Mouse (Mus musculus) midbrain, embryonic 16.5 days (tissue): ENCODE data around the gene Mturn. TPM values are rescaled to one million over a fixed set of nuclear protein-coding genes. Genes with fewer than 3 reads are reported as not detected.
A peak's percentile ranks its signal among the peaks of the same experiment; 100 is the strongest.

Experiments
- ATAC-seq: fragments of 200-750 bp; cut with Nextera tagmentation; 2 replicates; pipeline ENCODE4 v1.8.0; 2017; ENCODE audit warnings: moderate TSS enrichment
- H3K27ac ChIP-seq: fragments of 300-500 bp; sonication (generic); 2 replicates; pipeline ENCODE4 v1.5.1; 2014; ENCODE audit warnings: mild to moderate bottlenecking, low read length, mixed read lengths
- H3K27me3 ChIP-seq: fragments of 300-500 bp; sonication (generic); 2 replicates; pipeline ENCODE4 v1.6.1; 2014; ENCODE audit warnings: low read depth, low read length, mixed read lengths; ENCODE audit not compliant: control insufficient read depth, insufficient read depth
- H3K36me3 ChIP-seq: fragments of 300-500 bp; sonication (generic); 2 replicates; pipeline ENCODE4 v1.6.1; 2014; ENCODE audit warnings: mild to moderate bottlenecking, low read length, moderate library complexity, mixed read lengths; ENCODE audit not compliant: control insufficient read depth, insufficient read depth
- H3K4me1 ChIP-seq: fragments of 300-500 bp; sonication (generic); 2 replicates; pipeline ENCODE4 v1.6.1; 2014; ENCODE audit warnings: mild to moderate bottlenecking, low read length, mixed read lengths; ENCODE audit not compliant: control insufficient read depth, insufficient read depth
- H3K4me2 ChIP-seq: fragments of 300-500 bp; sonication (generic); 2 replicates; pipeline ENCODE4 v1.6.1; 2014; ENCODE audit warnings: mild to moderate bottlenecking, low read length, mixed read lengths
- H3K4me3 ChIP-seq: fragments of 300-500 bp; sonication (generic); 2 replicates; pipeline ENCODE4 v1.5.1; 2014; ENCODE audit warnings: low read depth, mild to moderate bottlenecking, low read length, moderate library complexity, mixed read lengths
- H3K9ac ChIP-seq: fragments of 300-500 bp; sonication (generic); 2 replicates; pipeline ENCODE4 v1.6.1; 2014; ENCODE audit warnings: low read depth, low read length, mixed read lengths
- H3K9me3 ChIP-seq: fragments of 300-500 bp; sonication (generic); replicated peaks from 2 replicates; pipeline ENCODE4 v1.6.1; 2014; ENCODE audit warnings: mild to moderate bottlenecking, low read length, mixed read lengths; ENCODE audit not compliant: control insufficient read depth, poor library complexity, severe bottlenecking
- WGBS: fragments of 180-500 bp; shearing (Covaris S2); extraction: QIAGEN DNeasy Blood & Tissue Kit; methylation state at CpG from one replicate; pipeline ENCODE4 v1.1.7; 2014; 5-methylcytosine and 5-hydroxymethylcytosine counted together
- polyA plus RNA-seq: library from polyadenylated mRNA; unstranded; fragments of >200 nt; fragmentation: Nextera tagmentation; extraction: Ambion mirVana; gene quantifications from 2 replicates; pipeline ENCODE4 v1.2.1, GENCODE M21; 2015

Mturn gene
- polyA plus RNA-seq, 1 experiment from 2014 or later = 128 TPM

DNA sequence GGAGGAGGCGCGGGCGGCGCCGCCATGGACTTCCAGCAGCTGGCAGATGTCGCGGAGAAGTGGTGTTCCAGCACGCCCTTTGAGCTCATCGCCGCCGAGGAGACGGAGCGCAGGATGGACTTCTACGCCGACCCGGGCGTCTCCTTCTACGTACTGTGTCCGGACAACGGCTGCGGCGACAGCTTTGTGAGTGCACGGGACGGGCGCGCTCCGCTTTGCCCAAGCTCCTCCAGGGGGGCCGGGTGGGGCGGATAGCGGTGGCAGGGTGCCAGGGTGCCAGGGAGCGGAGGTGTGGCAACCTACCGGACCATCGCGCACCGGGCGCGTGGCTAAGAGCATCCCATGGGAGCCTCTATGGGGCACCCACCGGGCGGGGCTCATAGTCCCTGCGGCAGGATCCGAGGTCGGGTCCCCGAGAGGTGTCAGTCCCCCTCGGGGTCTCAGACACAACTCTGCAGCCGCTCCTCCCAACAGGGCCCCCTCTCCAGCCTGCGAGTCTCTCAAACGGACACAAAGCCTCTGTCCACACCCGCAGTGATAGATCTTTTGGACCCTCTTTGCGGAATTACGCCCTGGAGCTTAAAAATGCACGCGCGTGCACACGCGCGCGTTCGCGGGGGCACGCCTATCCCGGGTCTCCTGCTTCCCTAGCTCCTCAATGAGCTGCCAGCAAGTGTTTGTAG is 463 bp downstream of the Mturn start:
- under 1% methylated on average over 58 of the region's 61 CpGs for WGBS
- peaks cover 32% of the 10 kb centered on the region for H3K4me1 ChIP-seq
- peak overlapping the region; percentile 75 for H3K9ac ChIP-seq
- H3K9me3 ChIP-seq = no peaks in the 10 kb centered on the region
- peak overlapping the region; percentile 72 for H3K4me3 ChIP-seq
- peak; percentile 86 for ATAC-seq
- no peaks in the 10 kb centered on the region for H3K36me3 ChIP-seq
- H3K4me2 ChIP-seq = peak overlapping the region; percentile 81
- H3K27me3 ChIP-seq = no peaks in the 10 kb centered on the region
- peak overlapping the region; percentile 72 for H3K27ac ChIP-seq

DNA sequence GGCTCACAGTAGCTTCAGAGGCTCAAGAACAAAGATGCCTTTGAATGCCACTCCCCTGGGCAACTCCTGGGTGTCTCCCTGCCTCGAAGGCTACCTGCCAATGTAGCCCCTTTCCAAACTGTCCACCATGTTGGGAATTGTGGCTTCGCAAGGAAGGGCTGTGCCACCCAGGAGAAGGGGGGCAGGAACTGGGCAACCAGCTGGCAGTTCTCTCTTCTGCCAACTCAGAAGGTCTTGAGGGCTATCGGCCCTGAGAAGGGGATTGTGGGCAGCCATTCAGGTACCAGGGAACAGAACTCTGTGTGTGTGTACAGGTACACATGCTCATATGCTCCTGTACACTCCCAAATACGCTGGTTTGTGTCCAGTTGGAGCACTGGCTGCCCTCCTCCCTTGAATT is 2.7 kb downstream of the Mturn start:
- WGBS = 86% methylated on average over 4 of the region's 4 CpGs
- ATAC-seq = no peak
- no peak overlapping the region for H3K27ac ChIP-seq
- peaks cover 2% of the 10 kb centered on the region; the same call in 1 of the 2 replicates for H3K36me3 ChIP-seq
- H3K4me3 ChIP-seq = no peak overlapping the region
- no peak overlapping the region for H3K9ac ChIP-seq
- no peak overlapping the region for H3K4me2 ChIP-seq
- H3K4me1 ChIP-seq = peaks cover 32% of the 10 kb centered on the region
- no peaks in the 10 kb centered on the region for H3K9me3 ChIP-seq
- no peaks in the 10 kb centered on the region for H3K27me3 ChIP-seq

DNA sequence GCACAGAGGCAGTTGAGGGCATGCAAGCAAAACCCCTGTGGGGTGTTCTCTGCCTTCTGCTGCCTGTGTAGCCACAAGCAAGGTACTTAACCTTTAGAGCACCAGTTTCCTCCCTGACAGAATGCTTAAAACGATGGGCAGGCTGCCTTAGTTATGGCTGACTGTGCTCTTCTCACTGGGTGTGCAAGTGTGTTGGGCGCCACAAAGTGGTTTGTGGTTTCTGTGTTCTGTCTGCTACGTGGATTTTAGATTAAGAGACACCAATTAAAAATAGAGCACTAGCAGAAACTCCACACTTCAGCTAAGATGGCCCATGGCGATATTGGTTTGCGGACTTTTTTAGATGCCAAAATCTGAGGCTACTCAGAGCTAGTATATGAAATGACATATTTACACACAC is 3.7 kb downstream of the Mturn start:
- 0 out of 2 replicates have a peak overlapping the region, but pooled peaks have one; percentile 10 for H3K9ac ChIP-seq
- no peak overlapping the region for H3K4me3 ChIP-seq
- whole genome bisulfite sequencing = 83% methylated on average over 5 of the region's 5 CpGs
- H3K27me3 ChIP-seq = no peaks in the 10 kb centered on the region
- H3K9me3 ChIP-seq = no peaks in the 10 kb centered on the region
- H3K36me3 ChIP-seq = peaks cover 8% of the 10 kb centered on the region; the same call in 1 of the 2 replicates
- H3K4me1 ChIP-seq = peaks cover 32% of the 10 kb centered on the region
- no peak overlapping the region for H3K4me2 ChIP-seq
- no peak overlapping the region for H3K27ac ChIP-seq
- ATAC-seq = no peak

DNA sequence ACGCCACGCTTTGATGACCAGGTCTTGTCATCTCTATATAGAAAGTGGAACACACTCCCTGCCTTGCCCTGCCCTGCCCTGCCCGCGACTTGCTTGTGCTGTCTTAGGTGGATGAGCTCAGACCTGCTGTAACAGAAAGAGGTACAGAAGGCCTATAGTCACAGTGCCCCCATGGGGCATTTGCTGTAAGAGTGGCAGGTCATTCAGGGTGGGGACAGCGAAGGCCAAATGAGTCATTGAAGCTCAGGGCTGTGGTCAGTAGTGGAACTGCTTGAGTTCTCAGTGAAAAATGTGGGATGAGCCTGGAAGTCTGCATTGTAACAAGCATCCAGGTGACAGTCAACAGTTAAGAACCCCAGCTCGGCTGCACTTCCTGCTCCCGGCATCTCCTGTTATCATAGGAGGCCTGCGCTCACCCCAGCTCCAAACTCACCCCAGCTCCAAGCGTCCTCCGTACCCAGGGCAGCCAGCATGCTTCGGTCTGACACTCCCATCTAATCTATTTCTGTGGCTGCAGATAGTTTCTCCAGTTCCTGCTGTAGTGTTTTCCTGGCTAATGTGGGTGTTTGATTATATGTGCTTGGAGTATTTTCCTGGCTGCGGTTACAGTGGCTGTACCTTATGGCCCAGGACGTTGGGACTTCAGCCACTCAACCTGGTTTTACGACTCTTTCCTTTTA is 4.4 kb downstream of the Mturn start:
- H3K36me3 ChIP-seq = peaks cover 8% of the 10 kb centered on the region; the same call in 1 of the 2 replicates
- ATAC-seq = no peak
- WGBS = 86% methylated on average over 14 of the region's 14 CpGs
- no peaks in the 10 kb centered on the region for H3K9me3 ChIP-seq
- peaks cover 28% of the 10 kb centered on the region for H3K4me1 ChIP-seq
- no peak overlapping the region for H3K4me3 ChIP-seq
- H3K27me3 ChIP-seq = no peaks in the 10 kb centered on the region
- no peak overlapping the region for H3K27ac ChIP-seq
- H3K4me2 ChIP-seq = no peak overlapping the region
- no peak overlapping the region for H3K9ac ChIP-seq

DNA sequence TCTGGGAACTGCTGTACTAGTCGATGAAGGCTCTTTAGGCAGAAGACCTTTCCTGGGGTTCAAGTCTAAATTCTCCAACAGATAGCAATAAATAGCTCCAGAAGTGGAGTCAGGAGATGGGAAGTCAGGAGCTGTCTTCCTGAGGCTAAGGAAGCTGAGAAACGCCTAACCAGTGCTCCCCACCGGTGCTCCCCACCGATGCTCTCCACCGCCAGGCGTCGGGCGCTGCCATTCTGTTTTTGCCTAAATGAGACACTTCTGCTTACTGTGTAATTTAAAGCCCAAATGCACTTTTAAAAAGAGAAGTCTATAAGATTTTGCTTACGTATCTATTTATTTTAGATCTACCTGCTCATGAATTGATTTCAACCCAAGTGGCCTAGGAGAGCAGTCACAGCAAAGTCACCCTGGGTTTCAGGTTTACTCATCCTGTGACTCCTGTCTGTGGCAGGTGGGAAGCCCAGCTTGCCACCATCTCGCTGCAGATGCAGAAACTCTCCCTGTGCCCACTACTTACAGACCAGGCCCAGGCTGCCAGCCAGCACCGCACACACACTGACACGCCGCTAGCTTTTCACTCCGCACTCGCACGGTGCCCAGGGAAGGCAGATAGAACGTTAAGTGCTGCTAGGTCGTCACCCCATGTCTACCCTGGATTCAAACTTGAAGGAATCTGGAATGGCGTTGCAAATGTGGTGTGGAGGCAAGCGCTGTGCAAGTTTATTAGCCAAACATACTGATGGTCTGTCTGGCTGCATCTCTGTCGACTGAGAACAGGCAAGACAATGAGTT is 5.7 kb downstream of the Mturn start:
- 92% methylated on average over 21 of the region's 21 CpGs for WGBS
- Histone ChIP-seq H3K27me3 (no peaks in the 10 kb centered on the region), H3K4me1 (peaks cover 26% of the 10 kb centered on the region), H3K9ac (no peak overlapping the region), H3K9me3 (no peaks in the 10 kb centered on the region), H3K4me3 (no peak overlapping the region), H3K27ac (no peak overlapping the region), H3K36me3 (peaks cover 16% of the 10 kb centered on the region; the same call in 1 of the 2 replicates), H3K4me2 (no peak overlapping the region)
- no peak for ATAC-seq

DNA sequence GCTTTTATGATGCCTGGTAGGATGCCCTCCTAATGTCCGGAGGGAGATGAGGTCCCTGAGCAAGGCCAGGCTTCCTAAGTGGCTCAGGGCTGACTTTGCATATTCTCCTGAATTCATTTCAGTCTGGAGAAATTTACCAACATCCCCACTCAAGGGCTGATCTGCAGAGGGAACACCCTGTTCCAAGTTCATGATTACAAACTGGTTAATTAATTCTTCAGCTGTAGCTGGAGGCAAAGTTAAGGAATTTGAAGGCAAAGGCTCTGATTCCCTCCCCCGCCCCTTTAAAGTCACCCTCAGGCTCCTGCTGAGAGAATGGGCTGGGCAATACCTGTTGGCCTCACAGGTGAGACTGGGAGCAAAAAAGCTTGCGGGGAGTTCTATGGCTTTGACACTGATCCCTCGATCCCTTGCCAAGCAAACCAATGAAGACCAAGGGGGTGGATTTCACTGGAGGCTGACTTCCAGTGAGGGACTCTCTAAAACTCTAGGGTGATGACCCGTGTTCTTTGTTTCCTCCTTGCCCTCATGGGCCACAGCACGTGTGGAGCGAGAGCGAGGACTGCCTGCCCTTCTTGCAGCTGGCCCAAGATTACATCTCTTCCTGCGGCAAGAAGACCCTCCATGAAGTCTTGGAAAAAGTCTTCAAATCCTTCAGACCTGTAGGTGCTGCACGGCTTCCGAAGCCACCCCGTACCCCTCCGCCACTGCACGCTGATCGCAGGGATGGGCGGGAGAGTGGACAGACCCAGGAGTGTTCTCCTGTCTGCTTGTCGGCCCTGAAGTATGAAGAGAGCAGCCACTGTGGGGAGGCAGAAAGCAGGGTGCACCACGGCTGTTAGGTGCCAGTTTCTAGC is 7.3 kb downstream of the Mturn start:
- 81% methylated on average over 18 of the region's 18 CpGs for WGBS
- Histone ChIP-seq H3K9me3 (no peaks in the 10 kb centered on the region), H3K4me3 (no peak overlapping the region), H3K36me3 (peaks cover 18% of the 10 kb centered on the region; the same call in 1 of the 2 replicates), H3K27me3 (no peaks in the 10 kb centered on the region), H3K4me2 (no peak overlapping the region), H3K27ac (no peak overlapping the region), H3K4me1 (peaks cover 15% of the 10 kb centered on the region), H3K9ac (no peak overlapping the region)
- no peak for ATAC-seq

DNA sequence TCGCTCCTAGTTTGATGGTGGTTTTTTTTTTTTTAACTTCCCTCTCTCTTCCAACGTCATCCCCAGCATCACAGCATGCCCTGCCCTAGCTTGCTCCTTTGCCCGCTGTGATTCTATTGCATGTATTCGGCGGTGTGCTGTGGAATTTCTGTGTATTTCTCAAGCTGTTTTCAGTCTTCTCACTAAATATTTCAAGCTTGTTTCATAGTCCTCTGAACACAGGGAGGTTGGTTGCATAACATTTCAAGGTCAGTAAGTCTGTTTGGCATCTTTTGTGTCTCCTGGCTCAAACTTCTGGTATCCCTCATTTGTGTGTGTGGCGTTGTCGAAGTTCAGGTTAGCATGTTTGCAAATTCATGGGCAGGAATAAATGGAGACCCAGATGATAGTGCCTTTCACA is 8.3 kb downstream of the Mturn start:
- Histone ChIP-seq H3K4me2 (no peak overlapping the region), H3K36me3 (peaks cover 23% of the 10 kb centered on the region), H3K9ac (no peak overlapping the region), H3K4me3 (no peak overlapping the region), H3K27ac (no peak overlapping the region), H3K9me3 (no peaks in the 10 kb centered on the region), H3K4me1 (peaks cover 10% of the 10 kb centered on the region), H3K27me3 (no peaks in the 10 kb centered on the region)
- ATAC-seq = no peak
- 80% methylated on average over 7 of the region's 7 CpGs for WGBS

DNA sequence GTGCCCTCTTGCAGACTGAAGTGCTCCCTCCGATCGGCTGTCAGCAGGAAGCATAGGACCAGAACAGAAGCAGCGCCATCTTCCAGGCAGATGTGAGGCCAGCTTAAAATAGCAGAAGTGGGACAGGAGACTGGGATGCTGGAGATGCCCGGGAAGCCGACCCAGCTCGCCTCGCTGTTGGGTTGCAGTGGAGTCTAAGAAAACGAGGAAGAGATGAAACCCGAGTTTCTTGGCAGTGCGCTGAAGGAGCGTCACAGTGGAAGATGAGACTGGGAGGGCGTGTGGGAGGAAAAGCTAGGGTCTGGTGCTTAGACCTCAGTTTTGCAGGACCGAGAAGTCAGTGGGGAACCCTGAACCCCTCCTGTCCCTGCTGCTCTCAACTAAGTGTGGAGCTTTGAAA is 9.4 kb downstream of the Mturn start:
- Histone ChIP-seq H3K9me3 (no peaks in the 10 kb centered on the region), H3K27me3 (no peaks in the 10 kb centered on the region), H3K27ac (no peak overlapping the region), H3K9ac (no peak overlapping the region), H3K4me2 (no peak overlapping the region), H3K36me3 (peaks cover 23% of the 10 kb centered on the region), H3K4me1 (no peaks in the 10 kb centered on the region), H3K4me3 (no peak overlapping the region)
- 91% methylated on average over 13 of the region's 13 CpGs for WGBS
- no peak for ATAC-seq
